Mouse (Mus musculus): ENCODE measurements around the gene Nexn. TPM values are rescaled to one million over a fixed set of nuclear protein-coding genes. Genes with fewer than 3 reads are reported as not detected.
"Not testable (repeated sequence)": the region's sequence is repeated elsewhere in the genome, so short reads cannot be mapped to it uniquely, and the experiment has no call there.

The Nexn gene
- not detected in 2 replicates for polyA plus RNA-seq (2012; ENCODE audit: insufficient read depth, low replicate concordance)

GRCm38 (mm10) chr3:152266036-152266421 lies at the start of gene Nexn:
Nexn (minus strand) TSS chr3:152266350.
- TF ChIP-seq FLI1 (IDR thresholded peaks at IDR 0.05; ENCODE audit: low read length) = no peak
- TF ChIP-seq GATA1 (IDR thresholded peaks at IDR 0.05; ENCODE audit: borderline replicate concordance, low read length) = no peak
- H3K4me3 ChIP-seq (replicated peaks) = peak within 1 kb of the TSS; percentile 90
- no peaks in the 10 kb centered on the region for H3K36me3 ChIP-seq (replicated peaks; ENCODE audit: low read length)
- no peaks in the 10 kb centered on the region for H3K9me3 ChIP-seq
- peaks cover 65% of the 10 kb centered on the region for H3K27me3 ChIP-seq (replicated peaks)
- peaks cover 43% of the 10 kb centered on the region for H3K4me1 ChIP-seq

- H3K36me3 ChIP-seq (replicated peaks; ENCODE audit: low read length) = peaks cover 38% of the 10 kb centered on the region
- H3K4me3 ChIP-seq (replicated peaks) = no peak overlapping the region
- no peaks in the 10 kb centered on the region for H3K27me3 ChIP-seq (replicated peaks)
- H3K9me3 ChIP-seq = no peaks in the 10 kb centered on the region
- H3K4me1 ChIP-seq = peaks cover 17% of the 10 kb centered on the region
- TF ChIP-seq FLI1 (IDR thresholded peaks at IDR 0.05; ENCODE audit: low read length) (no peak), GATA1 (IDR thresholded peaks at IDR 0.05; ENCODE audit: borderline replicate concordance, low read length) (no peak)
Observed at GRCm38 (mm10) chr3:152315613-152316012, 49.5 kb upstream of the Nexn start.

- Histone ChIP-seq H3K4me3 (replicated peaks) (peak overlapping the region; percentile 38), H3K36me3 (replicated peaks; ENCODE audit: low read length) (peaks cover 43% of the 10 kb centered on the region), H3K4me1 (peaks cover 17% of the 10 kb centered on the region)
- not testable (repeated sequence) for H3K27me3 ChIP-seq (replicated peaks); H3K9me3 ChIP-seq
Observed at GRCm38 (mm10) chr3:152314666-152315065, 48.5 kb upstream of the Nexn start.

- TF ChIP-seq FLI1 (IDR thresholded peaks at IDR 0.05; ENCODE audit: low read length) = no peak
- no peak for TF ChIP-seq GATA1 (IDR thresholded peaks at IDR 0.05; ENCODE audit: borderline replicate concordance, low read length)
- Histone ChIP-seq H3K27me3 (replicated peaks) (no peaks in the 10 kb centered on the region), H3K36me3 (replicated peaks; ENCODE audit: low read length) (peaks cover 69% of the 10 kb centered on the region)
Observed at GRCm38 (mm10) chr3:152309250-152309645, 43.1 kb upstream of the Nexn start.

GRCm38 (mm10) chr3:152308485-152309249 lies 42.5 kb upstream of the Nexn start:
- Histone ChIP-seq H3K36me3 (replicated peaks; ENCODE audit: low read length) (peaks cover 66% of the 10 kb centered on the region), H3K9me3 (no peaks in the 10 kb centered on the region), H3K27me3 (replicated peaks) (no peaks in the 10 kb centered on the region), H3K4me1 (peaks cover 13% of the 10 kb centered on the region), H3K4me3 (replicated peaks) (no peak overlapping the region)
- TF ChIP-seq GATA1 (IDR thresholded peaks at IDR 0.05; ENCODE audit: borderline replicate concordance, low read length) (no peak), FLI1 (IDR thresholded peaks at IDR 0.05; ENCODE audit: low read length) (no peak)

More at GRCm38 (mm10) chr3:152309250-152309645, 43.1 kb upstream of the Nexn start:
- Histone ChIP-seq H3K4me3 (replicated peaks) (no peak overlapping the region), H3K4me1 (peaks cover 10% of the 10 kb centered on the region), H3K9me3 (no peaks in the 10 kb centered on the region)

- no peaks in the 10 kb centered on the region for H3K27me3 ChIP-seq (replicated peaks)
- no peaks in the 10 kb centered on the region for H3K9me3 ChIP-seq
- no peak overlapping the region for H3K4me3 ChIP-seq (replicated peaks)
- TF ChIP-seq FLI1 (IDR thresholded peaks at IDR 0.05; ENCODE audit: low read length) (no peak), GATA1 (IDR thresholded peaks at IDR 0.05; ENCODE audit: borderline replicate concordance, low read length) (no peak)
- peaks cover 23% of the 10 kb centered on the region for H3K4me1 ChIP-seq
- H3K36me3 ChIP-seq (replicated peaks; ENCODE audit: low read length) = peaks cover 71% of the 10 kb centered on the region
Observed at GRCm38 (mm10) chr3:152305971-152306370, 39.8 kb upstream of the Nexn start.

- H3K36me3 ChIP-seq (replicated peaks; ENCODE audit: low read length) = peaks cover 73% of the 10 kb centered on the region
- no peaks in the 10 kb centered on the region for H3K9me3 ChIP-seq
- peaks cover 23% of the 10 kb centered on the region for H3K4me1 ChIP-seq
- H3K27me3 ChIP-seq (replicated peaks) = no peaks in the 10 kb centered on the region
- H3K4me3 ChIP-seq (replicated peaks) = no peak overlapping the region
- TF ChIP-seq GATA1 (IDR thresholded peaks at IDR 0.05; ENCODE audit: borderline replicate concordance, low read length) = no peak
- TF ChIP-seq FLI1 (IDR thresholded peaks at IDR 0.05; ENCODE audit: low read length) = no peak
Observed at GRCm38 (mm10) chr3:152305080-152305479, 38.9 kb upstream of the Nexn start.

GRCm38 (mm10) chr3:152304093-152304815 lies 38.1 kb upstream of the Nexn start:
- Histone ChIP-seq H3K4me1 (peaks cover 23% of the 10 kb centered on the region), H3K9me3 (no peaks in the 10 kb centered on the region), H3K4me3 (replicated peaks) (no peak overlapping the region), H3K36me3 (replicated peaks; ENCODE audit: low read length) (peaks cover 70% of the 10 kb centered on the region), H3K27me3 (replicated peaks) (no peaks in the 10 kb centered on the region)
- TF ChIP-seq FLI1 (IDR thresholded peaks at IDR 0.05; ENCODE audit: low read length) (no peak), GATA1 (IDR thresholded peaks at IDR 0.05; ENCODE audit: borderline replicate concordance, low read length) (no peak)

- H3K4me1 ChIP-seq = peaks cover 19% of the 10 kb centered on the region
- no peaks in the 10 kb centered on the region for H3K27me3 ChIP-seq (replicated peaks)
- no peaks in the 10 kb centered on the region for H3K9me3 ChIP-seq
- H3K4me3 ChIP-seq (replicated peaks) = peak overlapping the region; percentile 18
- H3K36me3 ChIP-seq (replicated peaks; ENCODE audit: low read length) = peaks cover 62% of the 10 kb centered on the region
- no peak for TF ChIP-seq GATA1 (IDR thresholded peaks at IDR 0.05; ENCODE audit: borderline replicate concordance, low read length)
- no peak for TF ChIP-seq FLI1 (IDR thresholded peaks at IDR 0.05; ENCODE audit: low read length)
Observed at GRCm38 (mm10) chr3:152302991-152303390, 36.8 kb upstream of the Nexn start.

Data from megakaryocyte, embryonic 14.5 days (primary cell).